Mouse (Mus musculus) brain, embryonic 18.5 days (tissue): ENCODE results near the gene Nipa2.
A peak's percentile ranks its signal among the peaks of the same experiment; 100 is the strongest.

Experiments
- DNase-seq: peaks from one replicate; pipeline ENCODE4 v3.0.0-alpha.2; 2012; ENCODE audit warnings: low read depth, low spot score

Gene Nipa2

GRCm38 (mm10) chr7:55962004-55962908 lies at the start of gene Nipa2:
Gene Nipa2 (minus strand): TSS chr7:55962476.
- peak; percentile 81 for DNase-seq

GRCm38 (mm10) chr7:56011018-56011333 lies 48.7 kb upstream of the Nipa2 start:
- DNase-seq: no peak

- no peak for DNase-seq
Observed at GRCm38 (mm10) chr7:56010318-56011017, 48.2 kb upstream of the Nipa2 start.

GRCm38 (mm10) chr7:55998997-55999396 lies 36.7 kb upstream of the Nipa2 start:
- DNase-seq: no peak

- DNase-seq: no peak
Observed at GRCm38 (mm10) chr7:55995013-55995412, 32.7 kb upstream of the Nipa2 start.

- no peak for DNase-seq
Observed at GRCm38 (mm10) chr7:55991858-55992257, 29.6 kb upstream of the Nipa2 start.

GRCm38 (mm10) chr7:55991129-55991528 lies 28.9 kb upstream of the Nipa2 start:
- DNase-seq: no peak

- peak; percentile 10 for DNase-seq
Observed at GRCm38 (mm10) chr7:55986526-55987214, 24.4 kb upstream of the Nipa2 start.

- DNase-seq: no peak
Observed at GRCm38 (mm10) chr7:55984754-55985153, 22.5 kb upstream of the Nipa2 start.

- DNase-seq: no peak
Observed at GRCm38 (mm10) chr7:55983107-55983506, 20.8 kb upstream of the Nipa2 start.

- DNase-seq: no peak
Observed at GRCm38 (mm10) chr7:55982010-55982700, 19.9 kb upstream of the Nipa2 start.

GRCm38 (mm10) chr7:55981511-55981910 lies 19.2 kb upstream of the Nipa2 start:
- no peak for DNase-seq

GRCm38 (mm10) chr7:55974429-55974828 lies 12.2 kb upstream of the Nipa2 start:
- no peak for DNase-seq

GRCm38 (mm10) chr7:55969415-55969814 lies 7.1 kb upstream of the Nipa2 start:
- no peak for DNase-seq

GRCm38 (mm10) chr7:55968258-55968901 lies 6.1 kb upstream of the Nipa2 start:
- no peak for DNase-seq

- no peak for DNase-seq
Observed at GRCm38 (mm10) chr7:55966866-55967460, 4.7 kb upstream of the Nipa2 start.

- no peak for DNase-seq
Observed at GRCm38 (mm10) chr7:55960506-55960905, 1.8 kb downstream of the Nipa2 start.

- DNase-seq: no peak
Observed at GRCm38 (mm10) chr7:55959801-55960200, 2.5 kb downstream of the Nipa2 start.

GRCm38 (mm10) chr7:55957916-55958315 lies 4.4 kb downstream of the Nipa2 start:
- DNase-seq: no peak

- no peak for DNase-seq
Observed at GRCm38 (mm10) chr7:55957178-55957577, 5.1 kb downstream of the Nipa2 start.

- no peak for DNase-seq
Observed at GRCm38 (mm10) chr7:55956054-55956453, 6.2 kb downstream of the Nipa2 start.
